Comparison of ENCODE assay signal across 8 mouse cellular contexts in genomic region chr4:123633370-123633769, GRCm38 (mm10). TPM values are rescaled to one million over a fixed set of nuclear protein-coding genes. Genes with fewer than 3 reads are reported as not detected.
DNase-seq lines count a peak whose midpoint lies in the region; ATAC-seq and TF ChIP-seq lines count a peak whose summit lies in the region.

No protein-coding gene starts in this region.

- CTCF ChIA-PET in Patski (lab: Charles Lee), result interaction anchor here (0.6 to 3.6 kb wide), 18 partner anchors 9 to 100 kb away, joined by 3 to 29 read pairs (median 4); no protein-coding TSS in a partner anchor

- no peak overlapping the region for H3K4me2 ChIP-seq in heart, embryonic 12.5 days
- no peak overlapping the region for H3K4me2 ChIP-seq in kidney, postnatal 0 days (ENCODE audit: low read length)
- H3K4me2 ChIP-seq in stomach, embryonic 14.5 days (replicated peaks; ENCODE audit: low read depth, low read length), result no peak overlapping the region
- H3K4me2 ChIP-seq in forebrain, embryonic 13.5 days, result no peak overlapping the region

- H3K4me1 ChIP-seq in heart, embryonic 12.5 days (replicated peaks), result peaks cover 22% of the 10 kb centered on the region
- H3K4me1 ChIP-seq in kidney, postnatal 0 days (replicated peaks; ENCODE audit: insufficient read depth, low read length), result no peaks in the 10 kb centered on the region
- no peaks in the 10 kb centered on the region for H3K4me1 ChIP-seq in stomach, embryonic 14.5 days (ENCODE audit: control insufficient read depth, insufficient read depth, low read length)
- 0 out of 2 replicates have a peak, but pooled peaks cover 3% of the 10 kb centered on the region for H3K4me1 ChIP-seq in forebrain, embryonic 13.5 days

- H3K9me3 ChIP-seq in heart, embryonic 12.5 days (replicated peaks), result no peaks in the 10 kb centered on the region
- H3K9me3 ChIP-seq in kidney, postnatal 0 days (replicated peaks; ENCODE audit: low read length), result no peaks in the 10 kb centered on the region
- H3K9me3 ChIP-seq in stomach, embryonic 14.5 days (ENCODE audit: control insufficient read depth, low read depth, low read length), result no peaks in the 10 kb centered on the region
- no peaks in the 10 kb centered on the region for H3K9me3 ChIP-seq in forebrain, embryonic 13.5 days (replicated peaks)

- WGBS in heart, embryonic 12.5 days, result 9% methylated on average over 3 of the region's 3 CpGs
- WGBS in kidney, postnatal 0 days, result 24% methylated on average over 3 of the region's 3 CpGs
- 18% methylated on average over 3 of the region's 3 CpGs for WGBS in stomach, embryonic 14.5 days
- 41% methylated on average over 3 of the region's 3 CpGs for WGBS in forebrain, embryonic 13.5 days

- no peak overlapping the region for H3K4me3 ChIP-seq in heart, embryonic 12.5 days
- no peak overlapping the region for H3K4me3 ChIP-seq in kidney, postnatal 0 days (replicated peaks; ENCODE audit: low read depth, low read length)
- H3K4me3 ChIP-seq in stomach, embryonic 14.5 days (ENCODE audit: low read depth, low read length), result no peak overlapping the region
- no peak overlapping the region for H3K4me3 ChIP-seq in forebrain, embryonic 13.5 days

- ATAC-seq in Patski, result peak; percentile 39
- ATAC-seq in heart, embryonic 12.5 days (ENCODE audit: insufficient number of reproducible peaks, low FRiP score), result peak; percentile 79
- ATAC-seq in kidney, postnatal 0 days (replicated peaks; ENCODE audit: low FRiP score, low read depth), result peak; percentile 88
- peak; percentile 63 for ATAC-seq in megakaryocyte, adult 5-6 weeks (ENCODE audit: poor library complexity, severe bottlenecking)
- ATAC-seq in stomach, embryonic 14.5 days (ENCODE audit: insufficient number of reproducible peaks, insufficient read depth, low FRiP score, low read depth), result peak; percentile 71; the same call in 1 of the 2 replicates
- ATAC-seq in forebrain, embryonic 13.5 days, result no peak

- TF ChIP-seq CTCF in Patski (IDR thresholded peaks at IDR 0.05), result peak; percentile 88
- peak; percentile 83 for TF ChIP-seq CTCF in kidney, postnatal 0 days (IDR thresholded peaks at IDR 0.05; ENCODE audit: low read depth)

- in situ Hi-C loops in Patski (cut with MboI; ENCODE audit: low pct_unique_long_range_greater_than_20kb), result no loop called here

- no peaks in the 10 kb centered on the region for H3K27me3 ChIP-seq in Patski
- H3K27me3 ChIP-seq in heart, embryonic 12.5 days (replicated peaks), result no peaks in the 10 kb centered on the region
- H3K27me3 ChIP-seq in kidney, postnatal 0 days (ENCODE audit: insufficient read depth, low read length), result no peaks in the 10 kb centered on the region
- no peaks in the 10 kb centered on the region for H3K27me3 ChIP-seq in stomach, embryonic 14.5 days (ENCODE audit: control insufficient read depth, insufficient read depth, low read length)
- no peaks in the 10 kb centered on the region for H3K27me3 ChIP-seq in forebrain, embryonic 13.5 days

- H3K27ac ChIP-seq in heart, embryonic 12.5 days (ENCODE audit: poor library complexity, severe bottlenecking), result peak overlapping the region; percentile 77
- peak overlapping the region; percentile 60 for H3K27ac ChIP-seq in kidney, postnatal 0 days
- no peak overlapping the region; the same call in 1 of the 2 replicates for H3K27ac ChIP-seq in stomach, embryonic 14.5 days (ENCODE audit: low read length)
- H3K27ac ChIP-seq in forebrain, embryonic 13.5 days, result no peak overlapping the region

- POLR2A ChIA-PET in Patski (lab: Charles Lee), result interaction anchor here (0.6 to 1.5 kb wide), 3 partner anchors 12 to 30 kb away, joined by 3 to 5 read pairs (median 4); no protein-coding TSS in a partner anchor

- no peak overlapping the region for H3K9ac ChIP-seq in heart, embryonic 12.5 days
- H3K9ac ChIP-seq in kidney, postnatal 0 days (ENCODE audit: low read depth, low read length), result no peak overlapping the region
- H3K9ac ChIP-seq in stomach, embryonic 14.5 days (replicated peaks; ENCODE audit: low read depth, low read length), result no peak overlapping the region
- no peak overlapping the region for H3K9ac ChIP-seq in forebrain, embryonic 13.5 days

- H3K36me3 ChIP-seq in heart, embryonic 12.5 days, result peaks cover 3% of the 10 kb centered on the region
- H3K36me3 ChIP-seq in kidney, postnatal 0 days (ENCODE audit: insufficient read depth, low read length), result no peaks in the 10 kb centered on the region
- H3K36me3 ChIP-seq in stomach, embryonic 14.5 days (ENCODE audit: control insufficient read depth, insufficient read depth, low read length), result no peaks in the 10 kb centered on the region
- H3K36me3 ChIP-seq in forebrain, embryonic 13.5 days (ENCODE audit: poor library complexity, severe bottlenecking), result no peaks in the 10 kb centered on the region

- peak; percentile 61 for DNase-seq in A20 (ENCODE audit: low read depth, low spot score)
- no peak for DNase-seq in Patski (ENCODE audit: low read depth, low spot score)
- peak; percentile 78 for DNase-seq in embryo, embryonic 10 days (ENCODE audit: low spot score)
- DNase-seq in kidney, postnatal 0 days (ENCODE audit: low spot score), result peak; percentile 82

RNA-seq across cellular contexts. Expression of gene Macf1, which starts 50.8 kb away (rescaled TPM):
- polyA plus RNA-seq in Patski (2021), result 84.1 TPM
- polyA plus RNA-seq in heart, embryonic 12.5 days (2016; fragmentation: Nextera tagmentation; extraction: Ambion mirVana), result 69.9 and 79.4 TPM in 2 replicates
- polyA plus RNA-seq in kidney, postnatal 0 days (2015; fragmentation: Nextera tagmentation; extraction: Ambion mirVana), result 33.8 and 36.9 TPM in 2 replicates
- total RNA-seq in megakaryocyte, adult 5-6 weeks (2015), result 130 and 137 TPM in 2 replicates
- 192 and 219 TPM in 2 replicates for total RNA-seq in megakaryocyte, adult 5-6 weeks (2017)
- 86.9 and 88.2 TPM in 2 replicates for polyA plus RNA-seq in stomach, embryonic 14.5 days (2014; fragmentation: Nextera tagmentation; extraction: Ambion mirVana)
- polyA plus RNA-seq in forebrain, embryonic 13.5 days (2015; fragmentation: Nextera tagmentation; extraction: Ambion mirVana), result 62.6 and 65.9 TPM in 2 replicates

Comparison
In these comparisons a context has a peak if more than half of its experiments do, and no peak if none do; other contexts are left out.
1. H3K27ac ChIP-seq: peak in heart, embryonic 12.5 days (single experiment) and kidney, postnatal 0 days (single experiment); none in stomach, embryonic 14.5 days (single experiment) and forebrain, embryonic 13.5 days (single experiment).